Mouse (Mus musculus): Measurements from ENCODE around the gene Rbms3. TPM values are rescaled to one million over a fixed set of nuclear protein-coding genes. Genes with fewer than 3 reads are reported as not detected.

The Rbms3 gene
- polyA plus RNA-seq, 1 experiment from 2014 or later, result 38.3 TPM

GRCm38 (mm10) chr9:116542793-116543192, 1086.9 kb downstream of the Rbms3 start:
- H3K4me1 ChIP-seq (ENCODE audit: control insufficient read depth, insufficient read depth, low read length), result no peaks in the 10 kb centered on the region
- H3K4me2 ChIP-seq (ENCODE audit: low read depth, low read length), result no peak overlapping the region
- H3K9me3 ChIP-seq (replicated peaks; ENCODE audit: control insufficient read depth, low read length), result no peaks in the 10 kb centered on the region
- WGBS, result 77% methylated on average over 4 of the region's 4 CpGs
- H3K27ac ChIP-seq (ENCODE audit: low read length), result no peak overlapping the region
- no peaks in the 10 kb centered on the region for H3K36me3 ChIP-seq (ENCODE audit: control insufficient read depth, insufficient read depth)
- H3K9ac ChIP-seq (ENCODE audit: low read length), result no peak overlapping the region
- no peaks in the 10 kb centered on the region for H3K27me3 ChIP-seq (ENCODE audit: control insufficient read depth, insufficient read depth, low read length)
- H3K4me3 ChIP-seq (ENCODE audit: low read length), result no peak overlapping the region
- no peak for ATAC-seq (replicated peaks; ENCODE audit: extremely low read depth, insufficient read depth, low FRiP score)

DNA sequence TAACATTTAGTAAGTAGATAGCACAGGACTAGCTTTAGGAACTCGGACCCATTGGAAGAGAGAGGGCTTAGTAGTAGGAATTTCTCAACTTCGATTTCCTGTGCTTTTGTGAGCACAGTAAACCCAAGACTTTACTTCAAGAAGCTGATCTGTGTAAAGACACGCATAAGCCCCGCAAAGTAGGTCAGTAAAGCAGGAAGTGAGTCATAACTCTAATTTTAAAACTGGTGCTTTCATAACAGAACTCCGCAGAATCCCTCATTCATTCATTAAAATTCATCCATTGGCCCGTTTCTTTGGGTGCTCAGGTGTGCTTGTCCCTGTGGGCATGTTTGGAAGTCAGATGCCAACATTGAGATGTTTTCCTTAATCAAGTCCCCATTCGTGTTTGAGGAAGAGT, 1087.7 kb downstream of the Rbms3 start:
- Histone ChIP-seq H3K27me3 (ENCODE audit: control insufficient read depth, insufficient read depth, low read length) (no peaks in the 10 kb centered on the region), H3K9me3 (replicated peaks; ENCODE audit: control insufficient read depth, low read length) (no peaks in the 10 kb centered on the region), H3K4me2 (ENCODE audit: low read depth, low read length) (no peak overlapping the region), H3K4me1 (ENCODE audit: control insufficient read depth, insufficient read depth, low read length) (no peaks in the 10 kb centered on the region), H3K9ac (ENCODE audit: low read length) (no peak overlapping the region), H3K36me3 (ENCODE audit: control insufficient read depth, insufficient read depth) (no peaks in the 10 kb centered on the region), H3K27ac (ENCODE audit: low read length) (no peak overlapping the region), H3K4me3 (ENCODE audit: low read length) (no peak overlapping the region)
- ATAC-seq (replicated peaks; ENCODE audit: extremely low read depth, insufficient read depth, low FRiP score), result no peak
- WGBS, result 66% methylated on average over 7 of the region's 7 CpGs

GRCm38 (mm10) chr9:116535709-116536108, 1094.0 kb downstream of the Rbms3 start:
- no peak for ATAC-seq (replicated peaks; ENCODE audit: extremely low read depth, insufficient read depth, low FRiP score)
- WGBS, result 60% methylated on average over 3 of the region's 3 CpGs
- no peaks in the 10 kb centered on the region for H3K36me3 ChIP-seq (ENCODE audit: control insufficient read depth, insufficient read depth)
- no peaks in the 10 kb centered on the region for H3K27me3 ChIP-seq (ENCODE audit: control insufficient read depth, insufficient read depth, low read length)
- peaks cover 14% of the 10 kb centered on the region for H3K9me3 ChIP-seq (replicated peaks; ENCODE audit: control insufficient read depth, low read length)
- H3K4me1 ChIP-seq (ENCODE audit: control insufficient read depth, insufficient read depth, low read length), result no peaks in the 10 kb centered on the region
- no peak overlapping the region for H3K4me2 ChIP-seq (ENCODE audit: low read depth, low read length)
- H3K4me3 ChIP-seq (ENCODE audit: low read length), result no peak overlapping the region
- no peak overlapping the region for H3K27ac ChIP-seq (ENCODE audit: low read length)
- no peak overlapping the region for H3K9ac ChIP-seq (ENCODE audit: low read length)

GRCm38 (mm10) chr9:116533381-116533780, 1096.3 kb downstream of the Rbms3 start:
- Histone ChIP-seq H3K9me3 (replicated peaks; ENCODE audit: control insufficient read depth, low read length) (peaks cover 16% of the 10 kb centered on the region), H3K9ac (ENCODE audit: low read length) (no peak overlapping the region), H3K4me3 (ENCODE audit: low read length) (no peak overlapping the region), H3K27me3 (ENCODE audit: control insufficient read depth, insufficient read depth, low read length) (no peaks in the 10 kb centered on the region), H3K4me2 (ENCODE audit: low read depth, low read length) (no peak overlapping the region), H3K36me3 (ENCODE audit: control insufficient read depth, insufficient read depth) (no peaks in the 10 kb centered on the region), H3K27ac (ENCODE audit: low read length) (no peak overlapping the region), H3K4me1 (ENCODE audit: control insufficient read depth, insufficient read depth, low read length) (no peaks in the 10 kb centered on the region)
- WGBS, result 78% methylated on average over 5 of the region's 5 CpGs
- no peak for ATAC-seq (replicated peaks; ENCODE audit: extremely low read depth, insufficient read depth, low FRiP score)

GRCm38 (mm10) chr9:116531121-116531520, 1098.6 kb downstream of the Rbms3 start:
- Histone ChIP-seq H3K4me1 (ENCODE audit: control insufficient read depth, insufficient read depth, low read length) (no peaks in the 10 kb centered on the region), H3K9ac (ENCODE audit: low read length) (no peak overlapping the region), H3K4me3 (ENCODE audit: low read length) (no peak overlapping the region), H3K27ac (ENCODE audit: low read length) (no peak overlapping the region), H3K36me3 (ENCODE audit: control insufficient read depth, insufficient read depth) (no peaks in the 10 kb centered on the region), H3K9me3 (replicated peaks; ENCODE audit: control insufficient read depth, low read length) (peaks cover 16% of the 10 kb centered on the region), H3K4me2 (ENCODE audit: low read depth, low read length) (no peak overlapping the region), H3K27me3 (ENCODE audit: control insufficient read depth, insufficient read depth, low read length) (no peaks in the 10 kb centered on the region)
- WGBS, result 92% methylated on average over 4 of the region's 4 CpGs
- ATAC-seq (replicated peaks; ENCODE audit: extremely low read depth, insufficient read depth, low FRiP score), result no peak

- H3K4me1 ChIP-seq (ENCODE audit: control insufficient read depth, insufficient read depth, low read length), result no peaks in the 10 kb centered on the region
- no peak overlapping the region for H3K9ac ChIP-seq (ENCODE audit: low read length)
- no peaks in the 10 kb centered on the region for H3K36me3 ChIP-seq (ENCODE audit: control insufficient read depth, insufficient read depth)
- WGBS, result 58% methylated on average over 5 of the region's 5 CpGs
- H3K4me3 ChIP-seq (ENCODE audit: low read length), result no peak overlapping the region
- H3K4me2 ChIP-seq (ENCODE audit: low read depth, low read length), result no peak overlapping the region
- no peak for ATAC-seq (replicated peaks; ENCODE audit: extremely low read depth, insufficient read depth, low FRiP score)
- peaks cover 5% of the 10 kb centered on the region; the same call in 1 of the 2 replicates for H3K9me3 ChIP-seq (replicated peaks; ENCODE audit: control insufficient read depth, low read length)
- no peak overlapping the region for H3K27ac ChIP-seq (ENCODE audit: low read length)
- no peaks in the 10 kb centered on the region for H3K27me3 ChIP-seq (ENCODE audit: control insufficient read depth, insufficient read depth, low read length)
These were observed 1105.3 kb downstream of the Rbms3 start for GRCm38 (mm10) chr9:116524386-116524785.
